Mouse (Mus musculus) embryonic facial prominence, embryonic 13.5 days (tissue): ENCODE measurements around the gene Gli1. TPM values are rescaled to one million over a fixed set of nuclear protein-coding genes. Genes with fewer than 3 reads are reported as not detected.

ENCODE experiments used
- ATAC-seq: fragments of 200-750 bp; cut with Nextera tagmentation; 2 replicates; pipeline ENCODE4 v1.8.0; 2017; ENCODE audit warnings: low read depth; ENCODE audit not compliant: insufficient number of reproducible peaks, insufficient read depth, low FRiP score, low TSS enrichment
- H3K27ac ChIP-seq: fragments of 300-500 bp; sonication (generic); 2 replicates; pipeline ENCODE4 v1.5.1; 2015; ENCODE audit warnings: moderate library complexity, mild to moderate bottlenecking, inconsistent platforms
- H3K27me3 ChIP-seq: fragments of 300-500 bp; sonication (generic); 2 replicates; pipeline ENCODE4 v1.6.1; 2015; ENCODE audit warnings: mild to moderate bottlenecking, inconsistent platforms
- H3K36me3 ChIP-seq: fragments of 300-500 bp; sonication (generic); 2 replicates; pipeline ENCODE4 v1.6.1; 2015; ENCODE audit warnings: mild to moderate bottlenecking, inconsistent platforms
- H3K4me1 ChIP-seq: fragments of 300-500 bp; sonication (generic); 2 replicates; pipeline ENCODE4 v1.6.1; 2015; ENCODE audit warnings: inconsistent platforms
- H3K4me2 ChIP-seq: fragments of 300-500 bp; sonication (generic); 2 replicates; pipeline ENCODE4 v1.6.1; 2015; ENCODE audit warnings: moderate library complexity, mild to moderate bottlenecking, inconsistent platforms
- H3K4me3 ChIP-seq: fragments of 300-500 bp; sonication (generic); 2 replicates; pipeline ENCODE4 v1.5.1; 2015; ENCODE audit warnings: mild to moderate bottlenecking, inconsistent platforms
- H3K9ac ChIP-seq: fragments of 300-500 bp; sonication (generic); 2 replicates; pipeline ENCODE4 v1.6.1; 2015; ENCODE audit warnings: mild to moderate bottlenecking, inconsistent platforms
- H3K9me3 ChIP-seq: fragments of 300-500 bp; sonication (generic); 2 replicates; pipeline ENCODE4 v1.6.1; 2016; ENCODE audit warnings: inconsistent platforms
- WGBS: fragments of 180-500 bp; shearing (Covaris S2); methylation state at CpG from one replicate; pipeline ENCODE4 v1.1.7; 2015; ENCODE audit warnings: mixed read lengths; 5-methylcytosine and 5-hydroxymethylcytosine counted together
- polyA plus RNA-seq: library from polyadenylated mRNA; unstranded; fragments of >200 nt; fragmentation: Nextera tagmentation; extraction: Ambion mirVana; gene quantifications from 2 replicates; pipeline ENCODE4 v1.2.1, GENCODE M21; 2015

Gli1 gene
- polyA plus RNA-seq, 1 experiment from 2014 or later: 19.8 TPM

DNA sequence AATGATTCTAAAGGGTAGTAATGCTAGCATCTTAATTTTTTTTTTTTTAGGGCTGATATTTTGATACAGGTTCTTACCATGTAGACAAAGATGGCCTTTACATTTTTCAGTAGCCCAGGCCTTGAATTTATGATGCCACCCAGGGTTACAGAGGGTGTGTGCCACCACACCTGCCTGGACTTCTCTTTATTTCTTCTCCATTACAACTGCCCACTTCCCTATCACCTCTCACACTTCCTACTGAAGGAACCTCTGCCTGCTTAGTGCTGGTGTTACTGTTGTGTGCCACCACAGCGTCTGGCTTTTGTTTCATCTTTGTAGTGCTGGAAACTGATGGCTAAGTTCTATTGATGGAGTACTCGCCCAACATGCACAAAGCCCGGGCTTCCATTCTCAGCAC is 18.9 kb upstream of the Gli1 start:
- H3K4me3 ChIP-seq: no peak overlapping the region
- WGBS: 86% methylated on average over 3 of the region's 3 CpGs
- H3K9ac ChIP-seq: no peak overlapping the region
- H3K4me2 ChIP-seq: no peak overlapping the region
- H3K9me3 ChIP-seq: no peaks in the 10 kb centered on the region
- no peak overlapping the region for H3K27ac ChIP-seq
- ATAC-seq: no peak
- H3K36me3 ChIP-seq: no peaks in the 10 kb centered on the region
- no peaks in the 10 kb centered on the region for H3K27me3 ChIP-seq
- H3K4me1 ChIP-seq: no peaks in the 10 kb centered on the region

GRCm38 (mm10) chr10:127355336-127355735 is 13.6 kb upstream of the Gli1 start:
- Histone ChIP-seq H3K4me3 (no peak overlapping the region), H3K4me2 (no peak overlapping the region)
- WGBS: 43% methylated on average over 10 of the region's 10 CpGs

DNA sequence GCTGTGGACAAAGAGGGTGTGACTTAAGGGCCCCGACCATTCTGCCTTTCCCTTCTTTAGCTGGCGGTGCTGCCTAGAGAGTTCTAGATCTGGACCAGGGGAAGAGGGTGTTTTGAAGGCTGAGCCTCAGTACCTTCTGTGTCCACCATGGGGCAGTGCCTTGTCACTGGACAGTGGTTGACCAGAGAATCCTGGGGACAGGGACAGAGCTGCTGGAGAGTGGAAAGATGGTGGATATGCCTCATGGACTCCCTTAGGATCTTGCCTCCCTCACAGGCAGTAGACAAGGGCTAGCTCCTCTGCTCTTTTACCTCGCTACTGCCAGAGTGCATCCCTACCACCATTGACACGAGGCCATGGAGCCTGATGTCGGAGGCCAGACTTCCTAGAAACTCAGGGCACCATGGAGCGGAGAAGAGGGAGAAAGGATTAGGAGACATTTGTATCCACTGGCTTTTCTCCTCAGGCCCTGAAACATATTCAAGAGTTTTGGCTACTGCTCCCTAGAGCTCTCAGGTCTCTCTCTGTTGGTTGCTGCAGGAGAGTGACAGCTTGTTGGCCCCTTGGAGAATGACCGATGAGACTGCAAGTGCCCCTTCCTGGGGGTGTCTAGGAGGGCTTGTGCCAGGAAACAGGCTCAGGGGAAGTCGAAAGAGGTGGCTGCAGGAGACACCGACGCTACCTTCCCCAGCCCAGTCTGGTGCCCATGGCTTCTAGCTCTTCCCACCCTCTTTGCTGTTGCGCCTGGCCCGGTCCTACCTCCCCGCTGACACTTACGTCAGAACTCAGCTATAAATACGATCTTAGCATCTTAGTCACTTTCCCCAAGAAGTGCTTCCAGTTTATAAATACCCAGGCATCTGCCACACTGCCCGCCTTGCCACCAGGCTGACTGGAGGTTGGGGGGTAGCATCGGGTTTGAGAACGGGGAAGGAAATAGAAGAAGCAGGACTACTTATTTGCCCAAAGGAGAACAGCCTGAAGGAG is 12.4 kb upstream of the Gli1 start, which contains the start of gene Inhbe:
TSS of gene Inhbe (minus strand) at position 503 of the 987 bp plus-strand sequence.
- Histone ChIP-seq H3K4me2 (no peak within 1 kb of the TSS), H3K27ac (no peak within 1 kb of the TSS), H3K9me3 (no peaks in the 10 kb centered on the region), H3K27me3 (0 out of 2 replicates have a peak, but pooled peaks cover 4% of the 10 kb centered on the region), H3K36me3 (no peaks in the 10 kb centered on the region), H3K4me3 (no peak within 1 kb of the TSS), H3K9ac (no peak within 1 kb of the TSS), H3K4me1 (peaks cover 10% of the 10 kb centered on the region; the same call in 1 of the 2 replicates)
- WGBS: 84% methylated on average over 18 of the region's 18 CpGs
- ATAC-seq: no peak

More at GRCm38 (mm10) chr10:127355336-127355735, 13.6 kb upstream of the Gli1 start:
- H3K9ac ChIP-seq: no peak overlapping the region
- no peak overlapping the region for H3K27ac ChIP-seq
- ATAC-seq: no peak
- H3K4me1 ChIP-seq: peaks cover 9% of the 10 kb centered on the region; the same call in 1 of the 2 replicates
- no peaks in the 10 kb centered on the region for H3K36me3 ChIP-seq
- 0 out of 2 replicates have a peak, but pooled peaks cover 4% of the 10 kb centered on the region for H3K27me3 ChIP-seq
- no peaks in the 10 kb centered on the region for H3K9me3 ChIP-seq

DNA sequence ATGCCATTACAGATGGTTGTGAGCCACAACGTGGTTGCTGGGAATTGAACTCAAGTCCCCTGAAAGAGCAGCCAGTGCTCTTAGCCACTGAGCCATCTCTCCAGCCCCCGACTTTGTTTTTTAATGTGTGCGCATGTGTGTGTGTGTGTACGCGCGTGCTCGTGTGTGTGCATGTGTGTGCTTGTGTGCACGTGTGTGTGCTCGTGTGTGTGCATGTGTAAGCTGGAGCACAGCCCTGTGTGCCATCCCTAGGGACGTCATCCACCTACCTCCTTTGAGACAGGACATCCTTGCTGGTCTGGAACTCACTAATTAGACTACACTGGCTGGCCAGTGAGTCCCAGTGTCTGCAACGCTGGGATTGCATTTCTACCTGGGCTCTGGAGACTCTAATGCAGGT is 11.0 kb upstream of the Gli1 start:
- WGBS: 87% methylated on average over 11 of the region's 11 CpGs
- Histone ChIP-seq H3K9ac (no peak overlapping the region), H3K36me3 (no peaks in the 10 kb centered on the region), H3K27ac (no peak overlapping the region), H3K9me3 (no peaks in the 10 kb centered on the region), H3K27me3 (0 out of 2 replicates have a peak, but pooled peaks cover 4% of the 10 kb centered on the region), H3K4me1 (peaks cover 10% of the 10 kb centered on the region; the same call in 1 of the 2 replicates), H3K4me3 (no peak overlapping the region), H3K4me2 (no peak overlapping the region)
- no peak for ATAC-seq

DNA sequence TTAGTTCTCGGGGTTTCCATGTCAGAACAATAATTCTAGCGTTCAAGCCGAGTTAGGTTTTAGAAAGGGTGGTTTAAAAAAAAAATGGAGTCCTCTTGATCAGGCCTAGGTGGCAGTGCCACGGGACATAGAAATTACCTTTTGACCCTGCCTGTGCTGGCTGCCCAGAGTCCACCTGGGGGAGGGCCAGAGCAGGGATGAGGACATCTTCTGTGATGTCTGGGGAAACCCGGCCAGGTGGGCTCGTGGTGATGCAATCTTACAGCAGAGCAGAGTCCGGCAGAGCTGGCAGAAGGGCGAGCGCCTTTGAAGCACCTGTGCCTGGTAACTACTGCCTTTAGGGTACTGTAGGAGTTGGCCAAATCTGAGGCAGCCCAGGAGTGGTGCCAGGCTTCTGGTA is 10.4 kb upstream of the Gli1 start:
- no peaks in the 10 kb centered on the region for H3K36me3 ChIP-seq
- WGBS: 86% methylated on average over 9 of the region's 9 CpGs
- H3K4me2 ChIP-seq: no peak overlapping the region
- 0 out of 2 replicates have a peak, but pooled peaks cover 4% of the 10 kb centered on the region for H3K27me3 ChIP-seq
- peaks cover 10% of the 10 kb centered on the region; the same call in 1 of the 2 replicates for H3K4me1 ChIP-seq
- no peak overlapping the region for H3K4me3 ChIP-seq
- H3K9ac ChIP-seq: no peak overlapping the region
- no peak overlapping the region for H3K27ac ChIP-seq
- no peak for ATAC-seq
- H3K9me3 ChIP-seq: no peaks in the 10 kb centered on the region

GRCm38 (mm10) chr10:127351719-127352118 is 9.9 kb upstream of the Gli1 start:
- Histone ChIP-seq H3K27ac (no peak overlapping the region), H3K27me3 (0 out of 2 replicates have a peak, but pooled peaks cover 4% of the 10 kb centered on the region), H3K9me3 (no peaks in the 10 kb centered on the region), H3K4me1 (peaks cover 10% of the 10 kb centered on the region; the same call in 1 of the 2 replicates), H3K9ac (no peak overlapping the region), H3K4me3 (no peak overlapping the region), H3K36me3 (no peaks in the 10 kb centered on the region), H3K4me2 (no peak overlapping the region)
- ATAC-seq: no peak
- WGBS: 75% methylated on average over 8 of the region's 8 CpGs

GRCm38 (mm10) chr10:127351285-127351595 is 9.5 kb upstream of the Gli1 start:
- no peak for ATAC-seq
- no peak overlapping the region for H3K27ac ChIP-seq
- peak overlapping the region; percentile 35 for H3K4me3 ChIP-seq
- H3K36me3 ChIP-seq: no peaks in the 10 kb centered on the region
- 86% methylated on average over 8 of the region's 8 CpGs for WGBS
- H3K4me1 ChIP-seq: peaks cover 10% of the 10 kb centered on the region; the same call in 1 of the 2 replicates
- H3K27me3 ChIP-seq: 0 out of 2 replicates have a peak, but pooled peaks cover 4% of the 10 kb centered on the region
- peak overlapping the region; percentile 71 for H3K9ac ChIP-seq
- H3K4me2 ChIP-seq: peak overlapping the region; percentile 62
- H3K9me3 ChIP-seq: no peaks in the 10 kb centered on the region

GRCm38 (mm10) chr10:127350594-127351284 is 9.0 kb upstream of the Gli1 start:
- Histone ChIP-seq H3K9me3 (no peaks in the 10 kb centered on the region), H3K36me3 (no peaks in the 10 kb centered on the region), H3K4me1 (peaks cover 10% of the 10 kb centered on the region; the same call in 1 of the 2 replicates), H3K27ac (no peak overlapping the region), H3K4me3 (peak overlapping the region; percentile 35), H3K27me3 (0 out of 2 replicates have a peak, but pooled peaks cover 4% of the 10 kb centered on the region), H3K4me2 (peak overlapping the region; percentile 62), H3K9ac (peak overlapping the region; percentile 71)
- peak; percentile 35; the same call in 1 of the 2 replicates for ATAC-seq
- WGBS: 11% methylated on average over 24 of the region's 24 CpGs

GRCm38 (mm10) chr10:127349810-127350209 is 8.0 kb upstream of the Gli1 start:
- H3K27me3 ChIP-seq: 0 out of 2 replicates have a peak, but pooled peaks cover 4% of the 10 kb centered on the region
- H3K36me3 ChIP-seq: no peaks in the 10 kb centered on the region
- H3K27ac ChIP-seq: no peak overlapping the region
- peaks cover 3% of the 10 kb centered on the region; the same call in 1 of the 2 replicates for H3K9me3 ChIP-seq
- peak overlapping the region; percentile 40; the same call in 1 of the 2 replicates for H3K9ac ChIP-seq
- ATAC-seq: no peak
- no peak overlapping the region for H3K4me3 ChIP-seq
- no peak overlapping the region for H3K4me2 ChIP-seq
- 71% methylated on average over 8 of the region's 8 CpGs for WGBS
- peaks cover 10% of the 10 kb centered on the region; the same call in 1 of the 2 replicates for H3K4me1 ChIP-seq

DNA sequence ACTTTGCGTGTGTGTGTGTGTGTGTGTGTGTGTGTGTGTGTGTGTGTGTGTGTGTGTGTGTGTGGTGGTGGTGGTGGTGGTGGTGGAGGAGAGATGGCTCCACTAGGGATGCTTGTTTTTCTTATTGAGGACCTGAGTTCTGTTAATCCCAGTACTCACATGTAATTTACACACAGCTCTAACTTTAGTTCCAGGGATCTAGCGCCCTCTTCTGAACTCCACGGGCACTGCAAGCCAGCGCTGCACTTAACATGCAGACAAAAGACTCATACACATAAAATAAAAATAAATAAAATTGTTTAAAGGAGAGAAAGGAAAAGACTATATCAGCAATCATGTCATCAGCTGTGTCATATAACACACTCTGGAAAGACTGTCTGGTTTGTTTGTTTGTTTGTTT is 7.2 kb upstream of the Gli1 start:
- Histone ChIP-seq H3K9me3 (peaks cover 4% of the 10 kb centered on the region; the same call in 1 of the 2 replicates), H3K27me3 (no peaks in the 10 kb centered on the region), H3K4me3 (no peak overlapping the region), H3K9ac (no peak overlapping the region), H3K4me2 (no peak overlapping the region), H3K36me3 (no peaks in the 10 kb centered on the region), H3K27ac (no peak overlapping the region), H3K4me1 (peaks cover 10% of the 10 kb centered on the region; the same call in 1 of the 2 replicates)
- no peak for ATAC-seq
- WGBS: 57% methylated on average over 4 of the region's 4 CpGs

- no peak for ATAC-seq
- no peak overlapping the region for H3K4me3 ChIP-seq
- H3K9me3 ChIP-seq: peaks cover 4% of the 10 kb centered on the region; the same call in 1 of the 2 replicates
- no peak overlapping the region for H3K27ac ChIP-seq
- no peaks in the 10 kb centered on the region for H3K27me3 ChIP-seq
- no peaks in the 10 kb centered on the region for H3K36me3 ChIP-seq
- peaks cover 20% of the 10 kb centered on the region for H3K4me1 ChIP-seq
- no peak overlapping the region for H3K9ac ChIP-seq
- 87% methylated on average over 3 of the region's 3 CpGs for WGBS
- no peak overlapping the region for H3K4me2 ChIP-seq
Measured at GRCm38 (mm10) chr10:127346173-127346572, 4.4 kb upstream of the Gli1 start.
